Mouse (Mus musculus): Measurements from ENCODE around the gene Chst1.

GRCm38 (mm10) chr2:92651294-92651816 lies 51.8 kb downstream of the Chst1 start:
- no peak for TF ChIP-seq CEBPB (IDR thresholded peaks at IDR 0.05; ENCODE audit: insufficient read depth, poor library complexity, severe bottlenecking)
- no peak for TF ChIP-seq POLR2A (IDR thresholded peaks at IDR 0.05; ENCODE audit: insufficient read length, low read depth)
- no peak for TF ChIP-seq MAX (IDR thresholded peaks at IDR 0.05; ENCODE audit: low read depth)
- no peak for TF ChIP-seq USF1 (IDR thresholded peaks at IDR 0.05; ENCODE audit: low read depth)
